Mouse (Mus musculus) myocyte (in vitro differentiated cells): ENCODE data around the gene Fam92b. TPM values are rescaled to one million over a fixed set of nuclear protein-coding genes. Genes with fewer than 3 reads are reported as not detected.

Source experiments
- H3K27me3 ChIP-seq: one replicate; pipeline ENCODE4 v1.6.1; 2011; ENCODE audit not compliant: control insufficient read depth, insufficient read depth, insufficient read length
- H3K36me3 ChIP-seq: one replicate; pipeline ENCODE4 v1.6.1; 2011; ENCODE audit not compliant: control insufficient read depth, insufficient read depth
- H3K4me2 ChIP-seq: one replicate; pipeline ENCODE4 v1.6.1; 2011; ENCODE audit warnings: low read depth, control low read depth
- H3K4me3 ChIP-seq: one replicate; pipeline ENCODE4 v1.5.1; 2011; ENCODE audit warnings: mild to moderate bottlenecking, control low read depth, moderate library complexity
- H3K79me2 ChIP-seq: one replicate; pipeline ENCODE4 v1.6.1; 2011; ENCODE audit not compliant: control insufficient read depth, insufficient read depth
- H3ac ChIP-seq: one replicate; pipeline ENCODE4 v1.6.1; 2011; ENCODE audit not compliant: control insufficient read depth, insufficient read length
- CEBPB ChIP-seq: IDR thresholded peaks from 2 replicates; pipeline ENCODE4 v1.6.1; 2011; ENCODE audit warnings: mild to moderate bottlenecking, moderate library complexity; ENCODE audit not compliant: poor library complexity, insufficient read depth, severe bottlenecking
- E2F4 ChIP-seq: IDR thresholded peaks from one replicate; pipeline ENCODE4 v1.6.1; 2011; ENCODE audit warnings: mild to moderate bottlenecking, control low read depth, moderate library complexity; ENCODE audit not compliant: insufficient read depth
- MAX ChIP-seq: IDR thresholded peaks from one replicate; pipeline ENCODE4 v1.6.1; 2011; ENCODE audit warnings: low read depth, mild to moderate bottlenecking, control low read depth
- MYOD1 ChIP-seq, 3 experiments: IDR thresholded peaks; one replicate each; pipeline ENCODE4 v1.6.1; 2011; ENCODE audit warnings: control low read depth in 2 of 3, low read depth in 2 of 3, mild to moderate bottlenecking in 2 of 3, moderate library complexity in 1 of 3; ENCODE audit not compliant: insufficient read length in 2 of 3, control insufficient read depth in 1 of 3
- MYOG ChIP-seq, 3 experiments: IDR thresholded peaks; one replicate each; pipeline ENCODE4 v1.6.1; 2011; ENCODE audit warnings: control low read depth in 2 of 3, low read depth in 2 of 3, mild to moderate bottlenecking in 2 of 3; ENCODE audit not compliant: insufficient read length in 2 of 3, control insufficient read depth in 1 of 3, insufficient read depth in 1 of 3
- POLR2A ChIP-seq: IDR thresholded peaks from one replicate; pipeline ENCODE4 v1.6.1; 2011; ENCODE audit warnings: low read depth, mild to moderate bottlenecking, control low read depth, moderate library complexity; ENCODE audit not compliant: insufficient read length
- POLR2AphosphoS2 ChIP-seq: IDR thresholded peaks from one replicate; pipeline ENCODE4 v1.6.1; 2011; ENCODE audit warnings: low read depth, control low read depth; ENCODE audit not compliant: insufficient read length
- REST ChIP-seq: IDR thresholded peaks from one replicate; pipeline ENCODE4 v1.6.1; 2011; ENCODE audit warnings: mild to moderate bottlenecking, control low read depth, moderate library complexity; ENCODE audit not compliant: insufficient read depth, insufficient read length
- SRF ChIP-seq: IDR thresholded peaks from one replicate; pipeline ENCODE4 v1.6.1; 2011; ENCODE audit warnings: low read depth; ENCODE audit not compliant: control insufficient read depth, insufficient read length
- TCF12 ChIP-seq: IDR thresholded peaks from one replicate; pipeline ENCODE4 v1.6.1; 2011; ENCODE audit warnings: mild to moderate bottlenecking, control low read depth; ENCODE audit not compliant: poor library complexity, insufficient read depth, severe bottlenecking
- TCF3 ChIP-seq: IDR thresholded peaks from one replicate; pipeline ENCODE4 v1.6.1; 2011; ENCODE audit warnings: low read depth, control low read depth; ENCODE audit not compliant: insufficient read length
- USF1 ChIP-seq: IDR thresholded peaks from one replicate; pipeline ENCODE4 v1.6.1; 2011; ENCODE audit warnings: low read depth, mild to moderate bottlenecking, control low read depth, moderate library complexity
- polyA plus RNA-seq: library from polyadenylated mRNA; unstranded; fragments of >200 nt; fragmentation: generic; extraction: Trizol; gene quantifications from one replicate; pipeline ENCODE4 v1.2.1, GENCODE M21; 2012; ENCODE audit warnings: missing spikeins

Gene Fam92b
- polyA plus RNA-seq, 1 experiment = not detected

DNA sequence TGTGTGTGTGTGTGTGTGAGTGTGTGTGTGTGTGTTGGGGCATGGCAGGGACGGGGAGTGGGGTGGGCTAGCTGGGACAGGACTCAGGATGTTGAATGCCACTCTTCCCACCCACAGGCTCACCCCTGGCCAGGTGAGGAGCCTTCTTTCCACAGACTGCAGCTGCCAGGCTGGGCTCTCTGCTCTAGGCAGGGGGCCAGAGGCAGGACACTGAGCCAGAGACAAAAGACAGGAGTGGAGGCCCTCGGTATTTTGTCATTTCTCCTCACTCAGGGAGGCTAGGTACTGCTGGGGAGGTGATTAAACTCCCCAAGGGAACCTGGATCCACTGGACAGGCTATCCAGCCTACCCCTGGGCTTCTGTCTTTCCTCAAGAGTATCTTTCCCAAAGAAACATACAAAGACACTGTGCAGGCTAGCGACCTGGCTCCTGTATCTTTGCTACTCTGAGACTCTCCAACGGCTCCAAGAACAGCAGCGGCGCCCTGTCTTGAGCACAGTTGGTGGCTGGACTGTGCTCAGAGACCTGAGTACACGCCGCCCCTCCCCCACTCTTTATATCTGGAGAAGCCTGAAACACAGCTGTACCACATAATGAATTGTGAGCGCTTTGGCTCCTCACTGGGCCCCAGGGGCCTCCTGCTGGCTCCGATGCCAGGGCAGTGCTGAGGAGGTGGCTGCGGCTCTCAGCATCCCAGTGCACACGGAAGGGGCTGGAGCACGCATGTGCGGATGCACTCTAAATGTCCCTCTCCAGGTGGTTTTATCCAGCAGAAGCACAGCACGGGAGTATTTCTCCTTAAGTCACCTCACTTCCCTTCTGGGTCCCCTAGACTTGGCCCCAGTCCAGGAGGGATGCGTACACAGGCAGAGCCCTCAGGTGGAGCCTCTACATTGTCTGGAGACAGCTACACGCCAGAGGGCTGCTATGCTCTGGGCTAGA lies 7.9 kb upstream of the Fam92b start:
- peak overlapping the region; percentile 12 for H3K4me2 ChIP-seq
- H3ac ChIP-seq = no peak overlapping the region
- no peak overlapping the region for H3K4me3 ChIP-seq
- H3K36me3 ChIP-seq = no peaks in the 10 kb centered on the region
- no peaks in the 10 kb centered on the region for H3K27me3 ChIP-seq
- peak in 1 of 3 experiments; percentile 38 for TF ChIP-seq MYOG (IDR thresholded peaks at IDR 0.05; ENCODE audit: control insufficient read depth in 1 of 3, insufficient read depth in 1 of 3, insufficient read length in 2 of 3, low read depth in 2 of 3)
- TF ChIP-seq E2F4 = no peak
- TF ChIP-seq TCF12 = no peak
- TF ChIP-seq MYOD1 (IDR thresholded peaks at IDR 0.05; ENCODE audit: control insufficient read depth in 1 of 3, insufficient read length in 2 of 3, low read depth in 2 of 3) = peak in 1 of 3 experiments; percentile 39
- TF ChIP-seq CEBPB = no peak
- TF ChIP-seq POLR2A = no peak
- no peak for TF ChIP-seq USF1
- TF ChIP-seq REST = no peak
- no peak for TF ChIP-seq MAX
- no peaks in the 10 kb centered on the region for H3K79me2 ChIP-seq

DNA sequence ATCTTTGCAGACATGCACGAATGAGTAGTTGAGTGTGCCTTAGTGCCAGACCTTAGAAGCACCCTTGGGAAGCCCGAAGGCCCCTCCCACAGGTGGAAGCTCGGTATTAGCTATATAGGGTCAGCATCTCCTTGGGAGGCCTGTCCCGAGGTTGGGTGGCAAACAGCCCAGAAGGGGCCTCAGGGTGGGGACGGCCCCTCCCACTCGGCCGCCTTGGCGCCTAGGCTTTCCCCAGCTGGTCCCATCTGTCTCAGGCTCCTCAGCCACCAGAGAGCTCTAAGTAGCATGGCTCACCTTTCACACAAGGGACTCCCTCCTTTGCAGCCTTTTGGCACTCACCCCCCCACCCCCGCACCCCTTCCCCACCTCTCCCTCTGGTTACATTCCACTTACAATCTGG lies 7.1 kb upstream of the Fam92b start:
- H3K4me3 ChIP-seq = no peak overlapping the region
- no peaks in the 10 kb centered on the region for H3K27me3 ChIP-seq
- no peaks in the 10 kb centered on the region for H3K79me2 ChIP-seq
- H3K36me3 ChIP-seq = no peaks in the 10 kb centered on the region
- H3K4me2 ChIP-seq = no peak overlapping the region
- TF ChIP-seq MYOG (IDR thresholded peaks at IDR 0.05; ENCODE audit: control insufficient read depth in 1 of 3, insufficient read depth in 1 of 3, insufficient read length in 2 of 3, low read depth in 2 of 3) (peak in 1 of 3 experiments; percentile 34), REST (no peak), POLR2A (no peak), CEBPB (no peak), POLR2AphosphoS2 (no peak), MYOD1 (IDR thresholded peaks at IDR 0.05; ENCODE audit: control insufficient read depth in 1 of 3, insufficient read length in 2 of 3, low read depth in 2 of 3) (peak in 2 of 3 experiments; percentile 87 to 92), TCF12 (peak; percentile 3), MAX (no peak), SRF (peak; percentile 28)
- no peak overlapping the region for H3ac ChIP-seq

- Histone ChIP-seq H3K4me2 (no peak overlapping the region), H3K36me3 (no peaks in the 10 kb centered on the region), H3ac (no peak overlapping the region), H3K27me3 (no peaks in the 10 kb centered on the region), H3K79me2 (no peaks in the 10 kb centered on the region), H3K4me3 (no peak overlapping the region)
- TF ChIP-seq MYOD1 (IDR thresholded peaks at IDR 0.05; ENCODE audit: control insufficient read depth in 1 of 3, insufficient read length in 2 of 3, low read depth in 2 of 3) (no peak), POLR2A (no peak), E2F4 (no peak), TCF3 (no peak), MAX (no peak), USF1 (no peak)
Observed at GRCm38 (mm10) chr8:120181861-120182414, 4.7 kb upstream of the Fam92b start.

- Histone ChIP-seq H3K79me2 (no peaks in the 10 kb centered on the region), H3K4me2 (no peak overlapping the region), H3ac (no peak overlapping the region), H3K36me3 (no peaks in the 10 kb centered on the region), H3K4me3 (no peak overlapping the region), H3K27me3 (no peaks in the 10 kb centered on the region)
- TF ChIP-seq TCF12 (no peak), SRF (no peak), POLR2A (no peak), MYOD1 (IDR thresholded peaks at IDR 0.05; ENCODE audit: control insufficient read depth in 1 of 3, insufficient read length in 2 of 3, low read depth in 2 of 3) (no peak), MAX (no peak), USF1 (no peak)
Observed at GRCm38 (mm10) chr8:120181274-120181673, 4.0 kb upstream of the Fam92b start.

DNA sequence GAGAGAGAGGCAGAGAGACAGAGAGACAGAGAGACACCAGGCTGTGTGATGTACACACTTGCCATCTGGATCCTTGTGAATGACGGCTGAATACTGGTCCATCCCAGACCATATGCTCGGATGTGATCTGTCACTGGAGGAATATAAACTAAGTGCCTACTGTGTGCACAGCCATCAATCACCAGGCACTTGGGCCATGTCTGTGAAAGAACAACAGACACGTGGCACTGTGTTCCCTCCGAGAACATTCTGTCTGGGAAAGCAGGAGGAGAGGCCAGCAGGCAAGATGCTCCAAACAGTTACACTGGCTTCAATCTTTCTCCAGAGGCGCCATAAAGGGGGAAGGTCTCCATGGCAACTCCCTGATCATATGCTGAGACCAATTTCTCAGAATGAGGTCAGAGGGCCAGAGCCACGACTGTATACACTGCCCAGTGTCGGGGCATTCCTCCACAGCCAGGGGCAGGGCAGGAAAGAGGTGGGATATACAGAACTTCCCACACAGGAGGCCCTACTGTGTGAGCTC lies 3.2 kb upstream of the Fam92b start:
- Histone ChIP-seq H3K79me2 (no peaks in the 10 kb centered on the region), H3K27me3 (no peaks in the 10 kb centered on the region), H3ac (no peak overlapping the region), H3K36me3 (no peaks in the 10 kb centered on the region), H3K4me3 (no peak overlapping the region), H3K4me2 (no peak overlapping the region)
- TF ChIP-seq CEBPB (no peak), TCF3 (no peak), POLR2AphosphoS2 (no peak), MAX (no peak)
